Mouse (Mus musculus) gastrocnemius, postnatal 36 days (tissue): ENCODE data around the gene Chchd1. TPM values are rescaled to one million over a fixed set of nuclear protein-coding genes. Genes with fewer than 3 reads are reported as not detected.

Experiments
- DNase-seq, 2 experiments: peaks; one replicate each; pipeline ENCODE4 v3.0.0; 2022
- intact Hi-C: fragments of 180-260 bp; cut with DNase I; formaldehyde crosslinking; loops from one replicate; pipeline ENCODE4 v1.15.1; 2025
- microRNA-seq, 2 experiments: library from miRNA; unstranded; fragments of <30 nt; microRNA quantifications; one replicate each; pipeline ENCODE4 v1.2.0; 2021
- total RNA-seq, 2 experiments: library from RNA; stranded (reverse); gene quantifications; 2 replicates each; pipeline ENCODE4 v1.2.3; 2021

Chchd1 gene
- total RNA-seq, 2 experiments from 2014 or later: 99.9 to 110 TPM

- DNase-seq: no peak
- intact Hi-C loops: no loop called here
Measured at GRCm38 (mm10) chr14:20753792-20754191, 51.0 kb downstream of the Chchd1 start.

Small RNA genes within 50 kb of the gene (microRNA-seq; reads per million reads assigned to microRNA genes)
- 0.36 to 0.74 reads per million in 2 experiments for gene Mir6946

Other genes starting within 250 kb of the Chchd1 start
- 10 to 100 TPM; 29.1 to 36.8 TPM for gene Anxa7, start 222.9 kb upstream of the Chchd1 start, total RNA-seq
- gene Mss51, start 206.1 kb upstream of the Chchd1 start, total RNA-seq: 10 to 100 TPM; 20.2 to 36.2 TPM
- 100 to 1,000 TPM; 158 to 159 TPM for gene Ppp3cb, start 156.4 kb upstream of the Chchd1 start, total RNA-seq
- gene Usp54, start 61.9 kb upstream of the Chchd1 start, total RNA-seq: 1 to 10 TPM; 5.2 to 6.8 TPM
- gene Myoz1, start 46.5 kb upstream of the Chchd1 start, total RNA-seq: 1,000 to 10,000 TPM; 3,097 to 3,157 TPM
- gene Synpo2l, start 34.7 kb upstream of the Chchd1 start, total RNA-seq: 100 to 1,000 TPM; 158 to 184 TPM
- gene Sec24c, start 28.7 kb upstream of the Chchd1 start, total RNA-seq: 10 to 100 TPM; 71.5 to 73.6 TPM
- gene Fut11, start 8.0 kb upstream of the Chchd1 start, total RNA-seq: 1 to 10 TPM; 2.5 to 2.7 TPM
- gene Zswim8, start 4.5 kb downstream of the Chchd1 start, total RNA-seq: 10 to 100 TPM; 28.5 to 30.6 TPM
- 1 to 10 TPM; 4.9 to 7.3 TPM for gene Ndst2, start 31.6 kb downstream of the Chchd1 start, total RNA-seq
- gene Camk2g, start 91.1 kb downstream of the Chchd1 start, total RNA-seq: 100 to 1,000 TPM; 170 to 172 TPM
- gene Plau, start 133.7 kb downstream of the Chchd1 start, total RNA-seq: 10 to 100 TPM; 23.9 to 25.3 TPM
- gene Vcl, start 226.4 kb downstream of the Chchd1 start, total RNA-seq: 10 to 100 TPM; 70.9 to 91.6 TPM